Mouse (Mus musculus) ES-E14 (cell line): Measurements from ENCODE around the gene Dmp1.

ENCODE experiments used
- CHD2 ChIP-seq: IDR thresholded peaks from 2 replicates; pipeline ENCODE4 v1.6.1; 2014; ENCODE audit warnings: mild to moderate bottlenecking, low read depth, low read length, inconsistent platforms
- MAFK ChIP-seq: IDR thresholded peaks from 2 replicates; pipeline ENCODE4 v1.6.1; 2014; ENCODE audit warnings: mild to moderate bottlenecking, low read depth, low read length, inconsistent platforms; ENCODE audit not compliant: insufficient read depth
- ZC3H11A ChIP-seq: IDR thresholded peaks from 2 replicates; pipeline ENCODE4 v1.6.1; 2012; ENCODE audit warnings: low read depth, mild to moderate bottlenecking, inconsistent platforms, low read length, borderline replicate concordance

GRCm38 (mm10) chr5:104183743-104184142 lies 18.7 kb upstream of the Dmp1 start:
- TF ChIP-seq ZC3H11A (no peak), MAFK (no peak), CHD2 (no peak)
